Mouse (Mus musculus) lung, embryonic 16.5 days (tissue): Measurements from ENCODE around the gene Ifrd2. TPM values are rescaled to one million over a fixed set of nuclear protein-coding genes. Genes with fewer than 3 reads are reported as not detected.
A peak's percentile ranks its signal among the peaks of the same experiment; 100 is the strongest.

Source experiments
- ATAC-seq: fragments of 200-750 bp; cut with Nextera tagmentation; 2 replicates; pipeline ENCODE4 v1.8.0; 2017; ENCODE audit warnings: low read depth, mild to moderate bottlenecking, moderate library complexity
- H3K27ac ChIP-seq: fragments of 300-500 bp; sonication (generic); 2 replicates; pipeline ENCODE4 v1.5.1; 2014; ENCODE audit warnings: mild to moderate bottlenecking, control low read depth, low read length
- H3K27me3 ChIP-seq: fragments of 300-500 bp; sonication (generic); 2 replicates; pipeline ENCODE4 v1.6.1; 2014; ENCODE audit warnings: low read depth, low read length, mixed read lengths; ENCODE audit not compliant: control insufficient read depth, insufficient read depth
- H3K36me3 ChIP-seq: fragments of 300-500 bp; sonication (generic); 2 replicates; pipeline ENCODE4 v1.6.1; 2014; ENCODE audit warnings: low read length; ENCODE audit not compliant: control insufficient read depth, insufficient read depth
- H3K4me1 ChIP-seq: fragments of 300-500 bp; sonication (generic); replicated peaks from 2 replicates; pipeline ENCODE4 v1.6.1; 2014; ENCODE audit warnings: low read length, mixed read lengths; ENCODE audit not compliant: control insufficient read depth, insufficient read depth
- H3K4me2 ChIP-seq: fragments of 300-500 bp; sonication (generic); 2 replicates; pipeline ENCODE4 v1.6.1; 2014; ENCODE audit warnings: low read depth, low read length, control low read depth
- H3K4me3 ChIP-seq: fragments of 300-500 bp; sonication (generic); 2 replicates; pipeline ENCODE4 v1.5.1; 2014; ENCODE audit warnings: mild to moderate bottlenecking, low read length, control low read depth
- H3K9ac ChIP-seq: fragments of 300-500 bp; sonication (generic); 2 replicates; pipeline ENCODE4 v1.6.1; 2014; ENCODE audit warnings: low read length, control low read depth
- H3K9me3 ChIP-seq: fragments of 300-500 bp; sonication (generic); 2 replicates; pipeline ENCODE4 v1.6.1; 2016; ENCODE audit warnings: low read length; ENCODE audit not compliant: control insufficient read depth
- WGBS: fragments of 180-500 bp; shearing (Covaris S2); extraction: QIAGEN DNeasy Blood & Tissue Kit; methylation state at CpG from one replicate; pipeline ENCODE4 v1.1.7; 2014; 5-methylcytosine and 5-hydroxymethylcytosine counted together
- polyA plus RNA-seq: library from polyadenylated mRNA; unstranded; fragments of >200 nt; fragmentation: Nextera tagmentation; extraction: Ambion mirVana; gene quantifications from 2 replicates; pipeline ENCODE4 v1.2.1, GENCODE M21; 2015

The Ifrd2 gene
- polyA plus RNA-seq, 1 experiment from 2014 or later, result 44.1 TPM

GRCm38 (mm10) chr9:107579023-107579900 lies 8.2 kb upstream of the Ifrd2 start:
- Histone ChIP-seq H3K9ac (no peak overlapping the region), H3K27ac (peak overlapping the region; percentile 7; the same call in 1 of the 2 replicates), H3K4me1 (peaks cover 37% of the 10 kb centered on the region), H3K9me3 (no peaks in the 10 kb centered on the region), H3K27me3 (no peaks in the 10 kb centered on the region), H3K4me2 (no peak overlapping the region), H3K4me3 (no peak overlapping the region), H3K36me3 (peaks cover 8% of the 10 kb centered on the region; the same call in 1 of the 2 replicates)
- no peak for ATAC-seq
- 89% methylated on average over 14 of the region's 14 CpGs for WGBS

GRCm38 (mm10) chr9:107580501-107581317 lies 6.7 kb upstream of the Ifrd2 start, which contains the start of gene Hyal3:
Gene Hyal3 (plus strand): TSS chr9:107580818.
- peak within 1 kb of the TSS; percentile 86 for H3K4me2 ChIP-seq
- peak within 1 kb of the TSS; percentile 72 for H3K4me3 ChIP-seq
- peak within 1 kb of the TSS; percentile 83 for H3K9ac ChIP-seq
- no peaks in the 10 kb centered on the region for H3K27me3 ChIP-seq
- H3K27ac ChIP-seq, result peak within 1 kb of the TSS; percentile 97
- peak; percentile 82 for ATAC-seq
- 0 out of 2 replicates have a peak, but pooled peaks cover 4% of the 10 kb centered on the region for H3K36me3 ChIP-seq
- no peaks in the 10 kb centered on the region for H3K9me3 ChIP-seq
- WGBS, result under 1% methylated on average over 32 of the region's 32 CpGs
- H3K4me1 ChIP-seq, result peaks cover 34% of the 10 kb centered on the region

GRCm38 (mm10) chr9:107581584-107581983 lies 5.9 kb upstream of the Ifrd2 start:
- no peak for ATAC-seq
- Histone ChIP-seq H3K27me3 (no peaks in the 10 kb centered on the region), H3K27ac (peak overlapping the region; percentile 97), H3K9me3 (no peaks in the 10 kb centered on the region), H3K9ac (peak overlapping the region; percentile 83), H3K4me1 (peaks cover 28% of the 10 kb centered on the region), H3K36me3 (0 out of 2 replicates have a peak, but pooled peaks cover 4% of the 10 kb centered on the region), H3K4me3 (peak overlapping the region; percentile 72), H3K4me2 (peak overlapping the region; percentile 86)
- WGBS, result 67% methylated on average over 4 of the region's 4 CpGs

GRCm38 (mm10) chr9:107582509-107583062 lies 4.9 kb upstream of the Ifrd2 start:
- no peaks in the 10 kb centered on the region for H3K27me3 ChIP-seq
- H3K4me2 ChIP-seq, result no peak overlapping the region
- 0 out of 2 replicates have a peak, but pooled peaks cover 4% of the 10 kb centered on the region for H3K36me3 ChIP-seq
- WGBS, result 85% methylated on average over 7 of the region's 7 CpGs
- H3K9me3 ChIP-seq, result no peaks in the 10 kb centered on the region
- H3K4me3 ChIP-seq, result no peak overlapping the region
- H3K9ac ChIP-seq, result no peak overlapping the region
- no peak overlapping the region for H3K27ac ChIP-seq
- peaks cover 26% of the 10 kb centered on the region for H3K4me1 ChIP-seq
- no peak for ATAC-seq

- no peak overlapping the region for H3K27ac ChIP-seq
- no peaks in the 10 kb centered on the region for H3K27me3 ChIP-seq
- H3K4me3 ChIP-seq, result no peak overlapping the region
- H3K9me3 ChIP-seq, result no peaks in the 10 kb centered on the region
- H3K36me3 ChIP-seq, result 0 out of 2 replicates have a peak, but pooled peaks cover 4% of the 10 kb centered on the region
- H3K9ac ChIP-seq, result no peak overlapping the region
- peaks cover 27% of the 10 kb centered on the region for H3K4me1 ChIP-seq
- no peak for ATAC-seq
- no peak overlapping the region for H3K4me2 ChIP-seq
- 93% methylated on average over 14 of the region's 14 CpGs for WGBS
Observed at GRCm38 (mm10) chr9:107583174-107583573, 4.3 kb upstream of the Ifrd2 start.

GRCm38 (mm10) chr9:107586504-107586903 lies 938 bp upstream of the Ifrd2 start:
- no peak for ATAC-seq
- no peak overlapping the region for H3K9ac ChIP-seq
- H3K27me3 ChIP-seq, result no peaks in the 10 kb centered on the region
- no peak overlapping the region for H3K4me3 ChIP-seq
- peaks cover 24% of the 10 kb centered on the region for H3K4me1 ChIP-seq
- H3K36me3 ChIP-seq, result peaks cover 18% of the 10 kb centered on the region; the same call in 1 of the 2 replicates
- no peak overlapping the region for H3K27ac ChIP-seq
- WGBS, result 81% methylated on average over 5 of the region's 5 CpGs
- no peaks in the 10 kb centered on the region for H3K9me3 ChIP-seq
- no peak overlapping the region for H3K4me2 ChIP-seq

GRCm38 (mm10) chr9:107587833-107588639 lies 594 bp downstream of the Ifrd2 start:
- no peaks in the 10 kb centered on the region for H3K27me3 ChIP-seq
- H3K9me3 ChIP-seq, result no peaks in the 10 kb centered on the region
- H3K9ac ChIP-seq, result peak overlapping the region; percentile 66
- peak overlapping the region; percentile 62 for H3K4me3 ChIP-seq
- peaks cover 16% of the 10 kb centered on the region for H3K4me1 ChIP-seq
- H3K36me3 ChIP-seq, result peaks cover 25% of the 10 kb centered on the region; the same call in 1 of the 2 replicates
- ATAC-seq, result no peak; the same call in 1 of the 2 replicates
- WGBS, result 1% methylated on average over 33 of the region's 33 CpGs
- no peak overlapping the region for H3K27ac ChIP-seq
- peak overlapping the region; percentile 84 for H3K4me2 ChIP-seq

GRCm38 (mm10) chr9:107590058-107590772 lies 2.8 kb downstream of the Ifrd2 start:
- 73% methylated on average over 25 of the region's 25 CpGs for WGBS
- ATAC-seq, result no peak
- peak overlapping the region; percentile 71 for H3K27ac ChIP-seq
- no peak overlapping the region for H3K4me2 ChIP-seq
- H3K36me3 ChIP-seq, result peaks cover 27% of the 10 kb centered on the region
- peaks cover 16% of the 10 kb centered on the region for H3K4me1 ChIP-seq
- no peaks in the 10 kb centered on the region for H3K27me3 ChIP-seq
- H3K9me3 ChIP-seq, result no peaks in the 10 kb centered on the region
- H3K9ac ChIP-seq, result no peak overlapping the region
- no peak overlapping the region for H3K4me3 ChIP-seq
